ENCODE assay signal across 19 mouse cellular contexts in genomic region chr4:150457771-150458170, GRCm38 (mm10).
A peak's percentile ranks its signal among the peaks of the same experiment; 100 is the strongest.
DNase-seq lines count a peak whose midpoint lies in the region; ATAC-seq and TF ChIP-seq lines count a peak whose summit lies in the region.
"Had no signal": no experiment of that assay in that cellular context is flagged by ENCODE, and none has a peak within 500 bp of the region (broad histone marks: within the 10 kb centered on the region; RNA-seq: fewer than 3 reads in every experiment).

No protein-coding gene starts in this region.

- no peak for TF ChIP-seq CTCF in heart, postnatal 0 days (IDR thresholded peaks at IDR 0.05; ENCODE audit: low read depth)
- TF ChIP-seq CTCF in liver, adult 2 months (IDR thresholded peaks at IDR 0.05; ENCODE audit: low read depth, low read length), result no peak

- peaks cover 58% of the 10 kb centered on the region for H3K4me1 ChIP-seq in forebrain, embryonic 13.5 days
- peaks cover 38% of the 10 kb centered on the region for H3K4me1 ChIP-seq in forebrain, embryonic 16.5 days (replicated peaks; ENCODE audit: control insufficient read depth, insufficient read depth, low read length)
- H3K4me1 ChIP-seq in heart, postnatal 0 days (ENCODE audit: control insufficient read depth, insufficient read depth), result peaks cover 51% of the 10 kb centered on the region
- peaks cover 29% of the 10 kb centered on the region for H3K4me1 ChIP-seq in liver, adult 2 months (ENCODE audit: control insufficient read depth, insufficient read depth, low read length)
- peaks cover 61% of the 10 kb centered on the region for H3K4me1 ChIP-seq in midbrain, embryonic 15.5 days
- H3K4me1 ChIP-seq in intestine, embryonic 16.5 days (ENCODE audit: control insufficient read depth, insufficient read depth, low read length), result peaks cover 33% of the 10 kb centered on the region

- ATAC-seq in forebrain, embryonic 13.5 days, result no peak
- no peak for ATAC-seq in forebrain, embryonic 16.5 days
- ATAC-seq in heart, postnatal 0 days (ENCODE audit: insufficient read depth, low read depth), result no peak
- ATAC-seq in midbrain, embryonic 15.5 days (replicated peaks), result no peak
- ATAC-seq in intestine, embryonic 16.5 days, result no peak

- no peak overlapping the region for H3K4me3 ChIP-seq in forebrain, embryonic 13.5 days
- no peak overlapping the region for H3K4me3 ChIP-seq in forebrain, embryonic 16.5 days (replicated peaks; ENCODE audit: low read length)
- H3K4me3 ChIP-seq in heart, postnatal 0 days (ENCODE audit: low read depth, low read length), result no peak overlapping the region
- no peak overlapping the region for H3K4me3 ChIP-seq in liver, adult 2 months (ENCODE audit: insufficient read depth, low read depth, low read length)
- H3K4me3 ChIP-seq in midbrain, embryonic 15.5 days, result no peak overlapping the region
- H3K4me3 ChIP-seq in intestine, embryonic 16.5 days (ENCODE audit: low read length), result no peak overlapping the region
- H3K4me3 ChIP-seq: left cerebral cortex, adult 2 months; limb, embryonic 12.5 days; myocyte had no signal

- no peak for DNase-seq in heart, postnatal 0 days (ENCODE audit: low spot score)
- DNase-seq in heart, adult 18-20 months, result no peak
- peak; percentile 26 for DNase-seq in liver, adult 2 months (ENCODE audit: extremely low read depth, low read depth, low spot score)
- no peak for DNase-seq in liver
- DNase-seq: adrenal gland, postnatal 10 days; cerebellum, adult 2 months; gastrocnemius, postnatal 14 days; heart, postnatal 14 days; kidney, adult 9 months; right cerebral cortex, postnatal 14 days; thymus, postnatal 25 days had no signal

- no peaks in the 10 kb centered on the region for H3K27me3 ChIP-seq in forebrain, embryonic 13.5 days
- no peaks in the 10 kb centered on the region for H3K27me3 ChIP-seq in forebrain, embryonic 16.5 days (replicated peaks; ENCODE audit: control insufficient read depth, insufficient read depth, low read length)
- no peaks in the 10 kb centered on the region for H3K27me3 ChIP-seq in heart, postnatal 0 days (ENCODE audit: control insufficient read depth, insufficient read depth, low read length)
- no peaks in the 10 kb centered on the region for H3K27me3 ChIP-seq in liver, adult 2 months (ENCODE audit: control insufficient read depth, insufficient read depth, low read length)
- no peaks in the 10 kb centered on the region for H3K27me3 ChIP-seq in midbrain, embryonic 15.5 days (replicated peaks)
- no peaks in the 10 kb centered on the region for H3K27me3 ChIP-seq in intestine, embryonic 16.5 days (replicated peaks; ENCODE audit: control insufficient read depth, insufficient read depth, low read length)
- H3K27me3 ChIP-seq: CH12.LX; limb, embryonic 12.5 days had no signal

- no peak for TF ChIP-seq POLR2A in liver, adult 2 months (IDR thresholded peaks at IDR 0.05; ENCODE audit: extremely low read depth, insufficient read depth, low read length)

- no peaks in the 10 kb centered on the region for H3K36me3 ChIP-seq in forebrain, embryonic 13.5 days (ENCODE audit: poor library complexity, severe bottlenecking)
- no peaks in the 10 kb centered on the region for H3K36me3 ChIP-seq in forebrain, embryonic 16.5 days (ENCODE audit: control insufficient read depth, insufficient read depth)
- H3K36me3 ChIP-seq in heart, postnatal 0 days (replicated peaks; ENCODE audit: control insufficient read depth, insufficient read depth, low read length), result no peaks in the 10 kb centered on the region
- no peaks in the 10 kb centered on the region for H3K36me3 ChIP-seq in liver, adult 2 months (ENCODE audit: control insufficient read depth, insufficient read depth, low read length)
- H3K36me3 ChIP-seq in midbrain, embryonic 15.5 days (replicated peaks), result no peaks in the 10 kb centered on the region
- no peaks in the 10 kb centered on the region for H3K36me3 ChIP-seq in intestine, embryonic 16.5 days (ENCODE audit: control insufficient read depth, insufficient read depth, low read length)
- H3K36me3 ChIP-seq: limb, embryonic 12.5 days had no signal

- TF ChIP-seq EP300 in heart, postnatal 0 days (IDR thresholded peaks at IDR 0.05; ENCODE audit: low read depth), result no peak

- no peaks in the 10 kb centered on the region for H3K9me3 ChIP-seq in forebrain, embryonic 13.5 days (replicated peaks)
- H3K9me3 ChIP-seq in forebrain, embryonic 16.5 days (ENCODE audit: control insufficient read depth, low read length), result no peaks in the 10 kb centered on the region
- no peaks in the 10 kb centered on the region for H3K9me3 ChIP-seq in heart, postnatal 0 days (replicated peaks; ENCODE audit: control insufficient read depth, low read length)
- no peaks in the 10 kb centered on the region for H3K9me3 ChIP-seq in midbrain, embryonic 15.5 days
- no peaks in the 10 kb centered on the region for H3K9me3 ChIP-seq in intestine, embryonic 16.5 days (ENCODE audit: control insufficient read depth, low read length)
- H3K9me3 ChIP-seq: limb, embryonic 12.5 days had no signal

- WGBS in forebrain, embryonic 13.5 days, result 63% methylated on average over 7 of the region's 7 CpGs
- WGBS in forebrain, embryonic 16.5 days, result 70% methylated on average over 7 of the region's 7 CpGs
- 46% methylated on average over 7 of the region's 7 CpGs for WGBS in heart, postnatal 0 days
- WGBS in liver, adult 2 months, result 50% methylated on average over 7 of the region's 7 CpGs
- 56% methylated on average over 7 of the region's 7 CpGs for WGBS in midbrain, embryonic 15.5 days
- WGBS in intestine, embryonic 16.5 days, result 68% methylated on average over 7 of the region's 7 CpGs

- H3K27ac ChIP-seq in forebrain, embryonic 13.5 days, result 0 out of 2 replicates have a peak overlapping the region, but pooled peaks have one; percentile 16
- no peak overlapping the region for H3K27ac ChIP-seq in forebrain, embryonic 16.5 days (ENCODE audit: low read length)
- H3K27ac ChIP-seq in heart, postnatal 0 days (ENCODE audit: low read depth), result peak overlapping the region; percentile 31; the same call in 1 of the 2 replicates
- H3K27ac ChIP-seq in liver, adult 2 months (replicated peaks; ENCODE audit: insufficient read depth, low read depth, low read length), result no peak overlapping the region
- H3K27ac ChIP-seq in midbrain, embryonic 15.5 days, result peak overlapping the region; percentile 62; the same call in 1 of the 2 replicates
- no peak overlapping the region for H3K27ac ChIP-seq in intestine, embryonic 16.5 days (ENCODE audit: low read length)
- H3K27ac ChIP-seq: left cerebral cortex, adult 2 months; limb, embryonic 12.5 days had no signal

- peaks cover 9% of the 10 kb centered on the region; the same call in 1 of the 2 replicates for H3K79me2 ChIP-seq in liver, adult 2 months (ENCODE audit: control insufficient read depth, insufficient read depth, low read length)

- no peak overlapping the region for H3K4me2 ChIP-seq in forebrain, embryonic 13.5 days
- no peak overlapping the region for H3K4me2 ChIP-seq in forebrain, embryonic 16.5 days (ENCODE audit: low read length)
- H3K4me2 ChIP-seq in heart, postnatal 0 days (ENCODE audit: low read depth, low read length), result no peak overlapping the region
- no peak overlapping the region for H3K4me2 ChIP-seq in midbrain, embryonic 15.5 days
- no peak overlapping the region for H3K4me2 ChIP-seq in intestine, embryonic 16.5 days (ENCODE audit: low read depth, low read length)
- H3K4me2 ChIP-seq: limb, embryonic 12.5 days had no signal

- no peak overlapping the region for H3K9ac ChIP-seq in forebrain, embryonic 13.5 days
- no peak overlapping the region for H3K9ac ChIP-seq in forebrain, embryonic 16.5 days (replicated peaks; ENCODE audit: low read depth, low read length)
- H3K9ac ChIP-seq in heart, postnatal 0 days (replicated peaks; ENCODE audit: low read depth, low read length), result no peak overlapping the region
- no peak overlapping the region for H3K9ac ChIP-seq in liver, adult 2 months (ENCODE audit: low read depth, low read length)
- H3K9ac ChIP-seq in midbrain, embryonic 15.5 days, result no peak overlapping the region
- no peak overlapping the region for H3K9ac ChIP-seq in intestine, embryonic 16.5 days (ENCODE audit: low read depth, low read length)
- H3K9ac ChIP-seq: limb, embryonic 12.5 days had no signal

Comparison
In these comparisons a context has a peak if more than half of its experiments do, and no peak if none do; other contexts are left out.
1. H3K27ac ChIP-seq: peak in forebrain, embryonic 13.5 days (single experiment), heart, postnatal 0 days (single experiment) and midbrain, embryonic 15.5 days (single experiment); none in forebrain, embryonic 16.5 days (single experiment), liver, adult 2 months (single experiment) and intestine, embryonic 16.5 days (single experiment).